Mouse (Mus musculus): ENCODE results near the gene Padi4.

GRCm38 (mm10) chr4:140815496-140815895 is 41.5 kb upstream of the Padi4 start:
- TF ChIP-seq CTCF (IDR thresholded peaks at IDR 0.05; ENCODE audit: control insufficient read depth, insufficient read depth, insufficient replicate concordance, low read depth, low read length) (no peak), POLR2A (IDR thresholded peaks at IDR 0.05; ENCODE audit: control insufficient read depth, low read depth, low read length) (no peak)

All from testis, adult 2 months (tissue).